Mouse (Mus musculus) yolk sac, embryonic 10.5 days (tissue): ENCODE measurements around the gene Mtrex.

ENCODE experiments used
- DNase-seq: peaks from one replicate; pipeline ENCODE4 v3.0.0-alpha.2; 2017; ENCODE audit warnings: low spot score

Mtrex gene

DNA sequence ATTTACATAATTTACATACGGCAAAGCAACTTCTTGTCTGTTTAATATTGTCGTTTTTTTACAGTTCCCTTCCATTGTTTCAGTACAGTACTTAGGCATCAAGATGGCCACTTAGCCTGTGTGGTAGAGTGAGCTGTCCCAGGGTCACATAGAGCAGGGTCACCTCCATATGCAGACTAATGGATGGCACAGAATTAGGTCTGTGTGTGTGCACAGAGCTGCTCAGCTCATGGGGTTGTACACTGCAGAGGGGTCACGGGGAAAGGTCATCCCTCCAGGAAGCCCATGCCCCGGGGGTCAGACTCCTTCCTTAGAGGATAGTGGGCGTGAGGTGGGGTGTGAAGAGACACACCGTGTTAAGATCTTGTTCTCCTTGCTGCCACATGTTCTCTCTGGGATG lies 101.7 kb downstream of the Mtrex start:
- no peak for DNase-seq

DNA sequence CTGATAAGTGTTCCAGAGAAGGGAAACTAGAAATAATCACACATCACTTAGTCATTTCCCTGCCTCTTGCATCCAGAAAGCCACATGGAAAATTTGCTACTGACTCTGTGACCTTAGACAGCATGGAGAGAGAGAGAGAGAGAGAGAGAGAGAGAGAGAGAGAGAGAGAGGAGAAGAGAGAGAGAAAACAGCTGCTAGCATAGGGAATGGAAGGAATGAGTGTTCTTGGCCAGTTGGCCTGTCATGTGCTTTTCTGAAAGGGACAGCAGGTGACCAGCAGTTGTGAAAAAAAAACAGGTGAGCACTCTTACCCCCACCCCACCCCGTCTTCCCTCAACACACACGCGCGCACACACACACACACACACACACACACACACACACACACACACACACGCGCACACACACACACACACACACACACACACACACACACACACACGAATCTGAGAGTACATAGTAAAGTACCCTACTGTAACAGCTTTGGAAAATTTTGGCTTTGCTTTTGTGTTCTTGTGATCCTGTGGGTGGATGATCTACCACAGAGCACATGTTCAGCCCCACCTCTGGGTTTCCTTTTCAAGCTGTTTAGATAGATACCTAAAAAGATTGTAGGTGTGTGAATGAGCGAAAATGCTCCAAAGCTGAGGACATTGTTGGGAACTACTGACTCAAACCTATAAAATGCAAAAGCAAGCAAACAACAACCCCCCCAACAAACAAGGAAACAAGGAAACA lies 103.1 kb downstream of the Mtrex start:
- DNase-seq, result no peak

DNA sequence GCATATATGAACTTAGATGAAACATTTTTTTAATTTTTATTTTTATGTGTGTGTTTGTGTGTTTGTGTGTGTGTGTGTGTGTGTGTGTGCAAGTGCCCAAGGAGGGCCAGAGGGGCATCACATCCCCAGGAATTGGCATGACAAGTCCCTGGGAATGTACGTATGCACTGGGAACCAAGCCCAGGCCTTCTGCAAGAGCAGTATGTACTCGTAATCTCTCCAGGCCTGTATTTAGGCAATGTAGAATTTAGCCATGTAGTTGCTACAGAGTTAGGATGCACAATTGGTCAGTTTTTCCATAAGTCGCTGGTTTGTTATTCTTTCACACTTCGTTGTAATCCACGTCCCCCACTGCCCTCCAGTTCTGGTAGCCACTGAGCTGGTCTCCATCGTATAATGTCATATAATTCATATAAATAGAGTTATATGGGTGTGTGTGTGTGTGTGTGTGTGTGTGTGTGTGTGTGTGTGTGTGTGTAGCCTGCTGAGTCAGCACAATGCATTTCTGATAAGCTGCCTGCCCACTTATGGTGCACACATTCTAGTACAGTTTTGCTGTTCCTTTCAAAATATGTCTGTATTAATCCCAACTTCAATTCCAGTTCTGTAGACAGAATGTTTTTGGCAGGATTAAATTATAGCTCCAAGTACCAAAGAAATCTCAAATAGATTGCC lies 103.8 kb downstream of the Mtrex start:
- no peak for DNase-seq

DNA sequence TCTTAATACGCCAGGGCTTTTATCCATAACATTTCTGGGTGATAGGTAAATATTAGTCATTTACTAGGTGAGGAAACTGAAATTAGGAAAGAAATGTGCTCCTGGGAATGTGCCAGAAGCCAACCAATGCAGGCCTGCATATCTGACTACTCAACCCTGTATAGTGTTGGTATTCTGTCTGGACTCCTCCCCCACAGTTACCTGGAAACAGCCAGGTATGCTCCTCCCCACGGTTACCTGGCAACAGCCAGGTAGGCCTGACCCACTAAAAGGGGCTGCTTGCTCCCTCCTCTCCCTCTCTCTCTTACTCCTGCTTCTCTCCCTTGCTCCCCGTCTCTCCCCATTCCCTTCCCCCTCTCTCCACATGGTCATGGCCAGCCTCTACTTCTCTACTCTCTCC lies 104.8 kb downstream of the Mtrex start:
- no peak for DNase-seq

DNA sequence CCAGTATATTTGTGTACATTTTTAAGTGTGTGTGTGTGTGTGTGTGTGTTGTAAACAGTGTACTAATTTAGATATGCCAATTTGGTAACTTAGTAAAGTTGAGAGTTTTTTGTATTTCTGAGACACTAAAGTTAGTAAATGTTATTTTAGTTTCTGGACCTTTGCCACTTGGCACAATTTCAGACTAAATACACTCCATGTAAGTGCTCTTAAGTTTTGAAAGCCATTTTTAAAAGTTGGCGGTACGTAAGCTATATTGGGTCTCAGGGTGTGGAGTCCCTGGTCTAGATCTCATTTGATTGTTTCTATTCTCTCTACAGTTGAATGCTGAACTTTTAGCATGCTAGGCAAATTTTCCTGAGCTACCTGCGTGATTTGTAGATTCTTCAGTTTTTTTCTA lies 109.1 kb downstream of the Mtrex start:
- DNase-seq, result no peak
